Mouse (Mus musculus) forebrain, embryonic 15.5 days (tissue): Measurements from ENCODE around the gene Elmo3. TPM values are rescaled to one million over a fixed set of nuclear protein-coding genes. Genes with fewer than 3 reads are reported as not detected.

ENCODE experiments used
- ATAC-seq: fragments of 200-750 bp; cut with Nextera tagmentation; replicated peaks from 2 replicates; pipeline ENCODE4 v1.8.0; 2017; ENCODE audit warnings: mild to moderate bottlenecking, moderate TSS enrichment, moderate library complexity
- H3K27ac ChIP-seq: fragments of 300-500 bp; sonication (generic); replicated peaks from 2 replicates; pipeline ENCODE4 v1.5.1; 2015; ENCODE audit warnings: mild to moderate bottlenecking, inconsistent platforms
- H3K27me3 ChIP-seq: fragments of 300-500 bp; sonication (generic); 2 replicates; pipeline ENCODE4 v1.6.1; 2015; ENCODE audit warnings: inconsistent platforms
- H3K36me3 ChIP-seq: fragments of 300-500 bp; sonication (generic); 2 replicates; pipeline ENCODE4 v1.6.1; 2015; ENCODE audit warnings: mild to moderate bottlenecking, inconsistent platforms
- H3K4me1 ChIP-seq: fragments of 300-500 bp; sonication (generic); 2 replicates; pipeline ENCODE4 v1.6.1; 2015; ENCODE audit warnings: inconsistent platforms
- H3K4me2 ChIP-seq: fragments of 300-500 bp; sonication (generic); replicated peaks from 2 replicates; pipeline ENCODE4 v1.6.1; 2015; ENCODE audit warnings: mild to moderate bottlenecking, inconsistent platforms
- H3K4me3 ChIP-seq: fragments of 300-500 bp; sonication (generic); 2 replicates; pipeline ENCODE4 v1.5.1; 2015; ENCODE audit warnings: mild to moderate bottlenecking, inconsistent platforms
- H3K9ac ChIP-seq: fragments of 300-500 bp; sonication (generic); replicated peaks from 2 replicates; pipeline ENCODE4 v1.6.1; 2015; ENCODE audit warnings: mild to moderate bottlenecking, inconsistent platforms
- H3K9me3 ChIP-seq: fragments of 300-500 bp; sonication (generic); 2 replicates; pipeline ENCODE4 v1.6.1; 2016; ENCODE audit warnings: inconsistent platforms
- WGBS: fragments of 180-500 bp; shearing (Covaris S2); methylation state at CpG from one replicate; pipeline ENCODE4 v1.1.7; 2015; ENCODE audit warnings: mixed read lengths; 5-methylcytosine and 5-hydroxymethylcytosine counted together
- microRNA counts: library from miRNA; unstranded; fragments of <30 nt; microRNA quantifications from one replicate; lab custom pipeline; 2016
- microRNA-seq: library from miRNA; unstranded; fragments of <30 nt; microRNA quantifications from one replicate; pipeline ENCODE4, GENCODE M21; 2016
- polyA plus RNA-seq: library from polyadenylated mRNA; unstranded; fragments of >200 nt; fragmentation: Nextera tagmentation; extraction: Ambion mirVana; gene quantifications from 2 replicates; pipeline ENCODE4 v1.2.1, GENCODE M21; 2015

Gene Elmo3
- polyA plus RNA-seq, 1 experiment from 2014 or later: 0.98 TPM

GRCm38 (mm10) chr8:105355179-105356024 is 50.0 kb downstream of the Elmo3 start:
- ATAC-seq: no peak
- no peaks in the 10 kb centered on the region for H3K9me3 ChIP-seq
- H3K36me3 ChIP-seq: peaks cover 9% of the 10 kb centered on the region
- no peak overlapping the region for H3K4me2 ChIP-seq
- no peak overlapping the region for H3K9ac ChIP-seq
- no peak overlapping the region for H3K27ac ChIP-seq
- no peaks in the 10 kb centered on the region for H3K27me3 ChIP-seq
- WGBS: 83% methylated on average over 26 of the region's 26 CpGs
- no peak overlapping the region for H3K4me3 ChIP-seq
- H3K4me1 ChIP-seq: peaks cover 7% of the 10 kb centered on the region

GRCm38 (mm10) chr8:105356681-105357080 is 51.3 kb downstream of the Elmo3 start:
- Histone ChIP-seq H3K9ac (no peak overlapping the region), H3K4me2 (no peak overlapping the region), H3K36me3 (peaks cover 9% of the 10 kb centered on the region), H3K9me3 (no peaks in the 10 kb centered on the region), H3K4me3 (no peak overlapping the region), H3K27ac (no peak overlapping the region), H3K27me3 (no peaks in the 10 kb centered on the region), H3K4me1 (no peaks in the 10 kb centered on the region)
- WGBS: 88% methylated on average over 14 of the region's 14 CpGs
- ATAC-seq: no peak

GRCm38 (mm10) chr8:105359208-105359607 is 53.8 kb downstream of the Elmo3 start:
- H3K9me3 ChIP-seq: no peaks in the 10 kb centered on the region
- H3K9ac ChIP-seq: no peak overlapping the region
- peaks cover 9% of the 10 kb centered on the region for H3K36me3 ChIP-seq
- no peak overlapping the region for H3K4me2 ChIP-seq
- no peak overlapping the region for H3K27ac ChIP-seq
- no peaks in the 10 kb centered on the region for H3K4me1 ChIP-seq
- H3K4me3 ChIP-seq: no peak overlapping the region
- ATAC-seq: no peak
- H3K27me3 ChIP-seq: no peaks in the 10 kb centered on the region
- WGBS: 77% methylated on average over 15 of the region's 15 CpGs

DNA sequence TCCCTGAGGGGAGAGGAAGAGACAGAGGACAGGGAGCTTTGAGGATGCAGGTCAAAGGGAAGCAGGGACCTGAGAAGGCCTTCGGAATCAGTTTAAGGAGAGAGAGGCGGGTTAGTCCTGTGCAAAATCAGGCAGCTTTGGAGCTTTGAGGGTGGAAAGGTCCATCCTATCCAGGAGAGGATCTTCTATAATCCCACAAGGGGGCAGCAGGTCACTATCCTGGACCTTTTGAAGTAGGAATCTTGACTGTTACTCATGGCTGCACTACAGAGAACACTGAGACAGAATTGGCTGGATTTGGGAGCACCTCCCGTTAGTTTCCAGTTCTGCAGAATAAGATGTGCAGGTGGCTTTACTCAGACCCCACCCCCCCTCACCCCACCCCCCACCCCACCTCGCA is 54.2 kb downstream of the Elmo3 start:
- H3K9ac ChIP-seq: no peak overlapping the region
- no peaks in the 10 kb centered on the region for H3K9me3 ChIP-seq
- no peak overlapping the region for H3K4me3 ChIP-seq
- WGBS: 56% methylated on average over 4 of the region's 4 CpGs
- no peak overlapping the region for H3K4me2 ChIP-seq
- no peaks in the 10 kb centered on the region for H3K27me3 ChIP-seq
- 0 out of 2 replicates have a peak, but pooled peaks have one; percentile 56 for ATAC-seq
- no peak overlapping the region for H3K27ac ChIP-seq
- no peaks in the 10 kb centered on the region for H3K4me1 ChIP-seq
- H3K36me3 ChIP-seq: peaks cover 9% of the 10 kb centered on the region

MicroRNAs encoded within 50 kb of the gene (microRNA counts, 519-probe panel; counts per million panel counts)
- 2,363 counts per million, percentile 47 among the panel's probes with 10 or more counts for microRNA mmu-miR-328 (lab: Ali Mortazavi, UCI)

Small RNA genes within 50 kb of the gene (microRNA-seq; reads per million reads assigned to microRNA genes)
- not detected for gene Gm27320
- gene Mir328: 318 reads per million, percentile 68 among the genes with 10 or more reads in this experiment

Other genes with a start within 250 kb of the Elmo3 start
- gene Ces3b, start 221.8 kb upstream of the Elmo3 start, polyA plus RNA-seq: not detected in 2 replicates
- gene Ces4a, start 173.8 kb upstream of the Elmo3 start, polyA plus RNA-seq: 0.10 and 0.15 TPM in 2 replicates
- gene Cbfb, start 134.9 kb upstream of the Elmo3 start, polyA plus RNA-seq: 33.4 and 35.4 TPM in 2 replicates
- gene D230025D16Rik, start 80.5 kb upstream of the Elmo3 start, polyA plus RNA-seq: 32.5 and 33.1 TPM in 2 replicates
- 2.9 and 3.0 TPM in 2 replicates for gene B3gnt9, start 50.4 kb upstream of the Elmo3 start, polyA plus RNA-seq
- 21.1 and 23.7 TPM in 2 replicates for gene Tradd, start 41.0 kb upstream of the Elmo3 start, polyA plus RNA-seq
- 0.72 and 0.85 TPM in 2 replicates for gene Fbxl8, start 41.0 kb upstream of the Elmo3 start, polyA plus RNA-seq
- 0.15 and 0.34 TPM in 2 replicates for gene Hsf4, start 35.8 kb upstream of the Elmo3 start, polyA plus RNA-seq
- 2.0 and 2.2 TPM in 2 replicates for gene Nol3, start 29.5 kb upstream of the Elmo3 start, polyA plus RNA-seq
- gene 4931428F04Rik, start 15.7 kb upstream of the Elmo3 start, polyA plus RNA-seq: 96.2 and 101 TPM in 2 replicates
- gene Exoc3l, start 9.5 kb upstream of the Elmo3 start, polyA plus RNA-seq: 10.1 and 11.9 TPM in 2 replicates
- 44.2 and 48.1 TPM in 2 replicates for gene E2f4, start 7.9 kb upstream of the Elmo3 start, polyA plus RNA-seq
- gene Lrrc29, start 20.7 kb downstream of the Elmo3 start, polyA plus RNA-seq: 0.59 and 0.83 TPM in 2 replicates
- gene Tmem208, start 20.8 kb downstream of the Elmo3 start, polyA plus RNA-seq: 116 and 120 TPM in 2 replicates
- 0.34 and 0.48 TPM in 2 replicates for gene Fhod1, start 42.4 kb downstream of the Elmo3 start, polyA plus RNA-seq
- gene Slc9a5, start 43.2 kb downstream of the Elmo3 start, polyA plus RNA-seq: 6.9 and 7.9 TPM in 2 replicates
- gene Plekhg4, start 67.7 kb downstream of the Elmo3 start, polyA plus RNA-seq: 1.1 and 1.7 TPM in 2 replicates
- gene Kctd19, start 107.9 kb downstream of the Elmo3 start, polyA plus RNA-seq: 0.10 TPM in 1 of 2 replicates, not detected in the other
- 0.52 and 0.88 TPM in 2 replicates for gene Lrrc36, start 108.0 kb downstream of the Elmo3 start, polyA plus RNA-seq
- gene Tppp3, start 165.9 kb downstream of the Elmo3 start, polyA plus RNA-seq: 35.1 and 54.8 TPM in 2 replicates
- gene Zdhhc1, start 191.3 kb downstream of the Elmo3 start, polyA plus RNA-seq: 28.8 and 31.3 TPM in 2 replicates
- 1.4 and 1.7 TPM in 2 replicates for gene Hsd11b2, start 213.2 kb downstream of the Elmo3 start, polyA plus RNA-seq